Mouse (Mus musculus) yolk sac, embryonic 10.5 days (tissue): ENCODE measurements around the gene Fam92b.

Experiments used
- DNase-seq: peaks from one replicate; pipeline ENCODE4 v3.0.0-alpha.2; 2017; ENCODE audit warnings: low spot score

Gene Fam92b

DNA sequence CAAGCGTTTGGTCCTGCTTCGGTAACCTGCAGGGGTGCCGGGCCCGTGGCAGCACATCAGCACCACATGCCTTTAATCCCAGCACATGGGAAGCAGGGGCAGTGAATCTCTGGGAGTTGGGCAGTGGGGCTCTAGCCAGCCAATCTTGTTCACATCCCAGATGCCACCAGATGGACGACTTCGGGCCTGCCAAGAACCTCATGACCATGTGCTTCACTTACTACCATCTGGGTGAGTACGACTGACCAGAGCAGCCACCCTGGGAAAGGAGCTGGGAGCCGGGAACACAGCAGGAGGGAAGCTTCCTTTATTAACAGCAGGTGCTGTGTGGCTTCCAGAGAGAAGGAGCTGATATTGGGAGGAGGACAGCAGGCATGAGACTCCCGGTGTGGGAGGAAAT lies 26.1 kb downstream of the Fam92b start:
- no peak for DNase-seq

GRCm38 (mm10) chr8:120150028-120150427 lies 27.2 kb downstream of the Fam92b start:
- DNase-seq: no peak

GRCm38 (mm10) chr8:120146051-120146450 lies 31.2 kb downstream of the Fam92b start:
- no peak for DNase-seq

- DNase-seq: no peak
Measured at GRCm38 (mm10) chr8:120144652-120145301, 32.5 kb downstream of the Fam92b start.

DNA sequence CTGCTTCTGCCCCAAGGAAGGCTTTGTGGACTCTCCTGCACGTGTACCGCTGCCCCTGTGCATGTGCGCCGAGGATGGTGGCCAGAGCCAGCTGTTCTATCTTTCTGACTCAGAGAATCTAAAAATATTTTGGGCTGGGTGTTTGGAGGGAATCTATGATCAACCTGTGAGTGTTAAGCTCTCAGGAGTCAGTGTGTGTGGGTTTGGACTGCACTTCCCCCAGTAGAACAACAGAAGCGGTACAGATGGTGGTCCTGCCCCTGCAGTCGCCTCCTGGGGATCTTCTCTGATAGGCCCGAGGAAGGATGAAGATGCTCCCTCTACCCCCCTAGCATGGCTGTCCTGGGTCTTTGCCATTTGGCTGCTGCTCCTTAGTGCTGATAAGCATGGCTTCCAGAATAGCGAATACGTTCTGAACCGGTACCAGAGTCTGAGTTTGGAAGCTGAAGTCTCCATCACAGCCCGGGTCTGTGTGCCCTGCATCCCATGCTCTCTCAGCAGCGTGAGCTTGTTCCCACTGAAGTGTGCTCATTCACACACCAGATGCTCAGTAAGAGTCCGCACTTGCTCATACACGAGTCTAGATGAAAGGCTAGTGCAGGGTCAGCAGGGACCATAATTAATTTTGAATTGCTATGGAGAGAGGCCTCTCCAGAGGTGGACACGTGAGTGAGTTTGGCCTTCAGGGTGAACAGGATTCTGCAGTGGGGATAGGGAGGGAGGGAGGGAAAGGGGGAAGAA lies 33.2 kb downstream of the Fam92b start:
- no peak for DNase-seq

DNA sequence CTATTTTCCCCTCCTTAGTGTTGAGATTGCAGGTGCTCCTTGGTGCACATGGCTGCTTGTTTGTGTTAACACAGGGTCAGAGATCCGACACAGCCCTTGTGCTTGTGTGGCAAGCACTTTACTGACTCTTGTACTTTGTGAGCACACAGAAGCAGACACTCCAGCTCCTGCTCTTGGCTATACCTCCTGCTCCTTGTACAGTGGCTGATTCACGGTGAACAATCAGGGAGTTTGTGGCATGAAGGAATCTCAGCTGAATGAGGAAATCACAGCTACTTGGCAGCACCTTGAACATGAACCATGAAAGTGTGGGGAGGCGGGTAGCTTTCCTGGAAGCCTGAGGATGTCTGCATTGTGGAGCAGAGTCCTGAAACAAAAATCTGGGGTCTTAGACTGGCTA lies 36.5 kb downstream of the Fam92b start:
- no peak for DNase-seq

GRCm38 (mm10) chr8:120138958-120139357 lies 38.3 kb downstream of the Fam92b start:
- DNase-seq: no peak

DNA sequence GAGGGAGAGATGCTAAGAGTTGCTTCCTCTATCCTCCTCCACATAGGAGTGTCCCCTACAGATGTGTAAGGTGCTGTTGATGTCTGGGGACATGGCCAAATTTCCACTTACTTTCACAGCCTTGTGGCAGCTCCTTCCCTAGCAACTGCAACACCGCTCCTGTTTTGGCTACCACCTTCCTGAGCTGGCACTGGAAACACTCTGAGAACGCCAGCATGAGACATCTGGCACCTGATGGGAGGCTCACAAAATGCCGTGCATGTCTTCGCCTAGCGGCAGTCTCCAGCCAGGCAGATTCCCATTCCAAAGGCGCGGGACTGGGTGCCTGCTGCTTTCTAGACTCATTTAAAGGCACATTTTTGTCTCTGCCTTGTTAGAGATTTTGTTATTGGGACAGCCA lies 40.6 kb downstream of the Fam92b start:
- no peak for DNase-seq

DNA sequence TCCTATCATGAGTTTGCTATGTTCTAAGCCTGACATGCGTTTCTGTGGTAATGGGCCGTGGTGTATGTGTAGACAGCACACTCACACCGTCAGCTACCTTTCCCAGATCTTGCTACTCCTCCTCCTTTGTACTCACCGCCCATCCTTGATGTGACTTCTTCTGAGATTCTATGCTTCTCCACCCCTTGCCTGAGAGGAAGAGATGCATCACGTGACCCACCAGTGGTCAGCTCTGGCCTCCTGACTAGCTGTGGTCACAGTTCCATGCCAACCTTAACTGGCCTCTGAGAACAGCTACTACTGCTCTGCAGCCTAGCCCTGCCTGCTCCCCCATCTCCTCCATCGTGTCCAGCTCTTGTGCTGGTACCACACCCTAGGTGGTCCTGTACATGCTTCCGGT lies 41.6 kb downstream of the Fam92b start:
- no peak for DNase-seq

- no peak for DNase-seq
Measured at GRCm38 (mm10) chr8:120133169-120133568, 44.1 kb downstream of the Fam92b start.

GRCm38 (mm10) chr8:120131158-120131557 lies 46.1 kb downstream of the Fam92b start:
- DNase-seq: no peak

GRCm38 (mm10) chr8:120129547-120129946 lies 47.7 kb downstream of the Fam92b start:
- no peak for DNase-seq

DNA sequence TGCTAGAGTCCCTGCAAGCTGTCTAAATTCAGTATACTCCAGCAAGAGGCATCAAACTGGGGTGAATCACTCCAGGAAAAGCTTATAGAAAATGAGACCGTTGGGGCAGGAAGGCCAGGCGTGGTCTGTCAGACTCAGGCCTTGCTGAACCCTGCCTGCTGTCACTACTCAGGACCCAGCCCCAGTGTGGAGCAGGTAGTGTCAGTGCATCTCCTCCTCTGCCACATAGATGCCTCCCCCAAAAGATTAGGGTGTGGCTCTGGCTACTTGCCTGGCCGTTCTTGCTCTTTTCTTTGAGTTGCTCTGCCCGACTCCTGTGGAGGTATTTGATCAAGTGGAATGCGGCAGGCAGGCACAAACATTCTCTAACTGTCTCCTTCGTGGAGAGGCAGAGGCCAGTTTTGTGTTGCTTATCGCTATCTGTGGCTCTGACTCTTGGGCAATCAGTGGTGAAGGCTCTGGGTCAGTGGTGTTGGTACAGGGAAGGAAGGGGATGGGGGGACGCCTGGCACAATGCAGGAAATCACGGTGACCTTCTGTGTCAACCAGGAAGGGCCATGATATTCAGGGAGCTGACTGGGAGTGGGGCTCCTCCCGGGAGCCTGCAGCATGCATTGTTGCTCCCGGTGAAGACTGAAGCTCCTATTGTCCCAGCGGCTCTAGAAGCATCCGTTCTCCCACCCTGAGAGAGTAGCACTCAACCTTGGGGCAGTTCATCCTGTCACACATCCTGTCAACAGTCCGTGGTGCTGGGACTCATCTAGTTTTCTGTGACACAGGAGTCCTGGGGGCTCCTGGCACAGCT lies 50.7 kb downstream of the Fam92b start:
- DNase-seq: peak; percentile 11

GRCm38 (mm10) chr8:120124836-120125389 lies 52.4 kb downstream of the Fam92b start:
- DNase-seq: no peak

DNA sequence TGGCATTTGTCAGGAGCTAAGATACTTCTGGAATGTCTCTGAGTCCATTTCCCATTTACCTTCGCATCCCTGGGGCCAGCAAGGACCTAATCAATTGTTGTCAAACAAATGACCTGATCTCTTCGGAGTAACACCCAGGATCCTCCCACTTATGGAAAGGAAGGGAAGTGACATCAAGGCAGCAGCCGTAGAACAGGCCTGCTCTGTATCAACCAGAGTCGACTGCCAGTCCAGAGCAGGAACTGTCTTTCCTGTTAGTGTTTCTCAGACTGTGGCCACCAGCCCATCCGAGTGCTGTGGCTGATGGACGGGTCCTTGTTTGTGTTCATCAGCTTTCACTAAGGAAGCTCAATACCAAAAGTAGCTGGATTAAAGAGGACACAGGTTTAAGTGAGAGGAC lies 53.0 kb downstream of the Fam92b start:
- no peak for DNase-seq

DNA sequence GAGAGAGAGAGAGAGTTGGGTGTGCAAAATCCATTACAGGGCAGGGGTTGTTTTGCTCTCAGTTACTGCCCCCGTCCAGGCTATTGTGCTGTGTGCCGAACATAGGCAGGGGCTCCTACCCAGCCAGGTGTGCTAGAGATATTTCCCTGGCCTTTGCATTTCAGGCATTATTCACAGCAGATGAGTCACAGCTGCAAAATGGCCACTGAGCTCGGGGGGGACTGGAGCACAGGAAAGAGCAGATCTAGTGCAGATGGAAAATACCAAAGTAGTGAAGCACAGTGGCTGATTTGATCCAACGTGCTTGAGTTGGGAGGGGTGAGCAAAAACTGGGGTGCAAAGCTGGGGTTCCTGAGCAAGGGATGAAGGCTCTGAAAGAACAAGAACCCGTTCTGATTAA lies 56.3 kb downstream of the Fam92b start:
- DNase-seq: no peak

DNA sequence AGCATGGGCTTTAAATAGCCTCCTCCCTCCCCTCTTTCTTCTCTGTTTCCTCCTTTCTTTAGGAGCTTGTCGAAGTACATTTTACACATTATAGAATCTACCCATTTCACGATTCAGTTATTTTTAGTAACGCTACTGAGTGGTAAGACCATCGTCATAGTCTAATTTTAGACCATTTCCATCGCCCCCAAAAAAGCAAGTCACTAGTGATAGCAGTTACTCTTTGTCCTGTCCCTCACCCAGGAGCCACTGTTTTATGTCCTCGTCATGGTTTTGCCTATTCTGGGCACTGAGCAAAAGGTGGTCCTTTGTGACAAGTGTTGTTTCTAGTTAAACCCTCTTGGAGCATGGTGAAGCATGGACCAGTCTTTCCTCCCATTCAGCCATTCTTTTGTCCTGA lies 57.3 kb downstream of the Fam92b start:
- no peak for DNase-seq

DNA sequence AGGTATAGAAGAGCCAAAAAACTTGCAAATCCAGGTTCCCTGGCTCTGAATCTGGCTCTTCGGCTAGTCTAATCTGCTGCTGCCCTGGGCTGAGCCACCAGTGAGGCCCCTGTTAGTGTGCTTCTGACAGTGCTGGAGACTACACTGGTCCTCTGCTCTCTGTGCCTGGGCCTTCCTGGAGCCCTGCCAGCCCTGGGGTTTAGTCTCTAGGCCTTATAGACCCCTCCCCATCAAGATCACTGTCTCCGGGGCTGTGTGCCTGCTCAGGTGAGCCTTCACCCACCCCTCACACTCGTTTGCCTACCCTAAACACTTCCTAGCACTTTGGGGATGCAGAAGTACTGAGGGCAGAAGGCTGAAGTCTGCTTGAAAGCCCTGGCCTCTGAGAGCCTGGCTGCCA lies 57.8 kb downstream of the Fam92b start:
- no peak for DNase-seq

- DNase-seq: no peak
Measured at GRCm38 (mm10) chr8:120118847-120119246, 58.4 kb downstream of the Fam92b start.

DNA sequence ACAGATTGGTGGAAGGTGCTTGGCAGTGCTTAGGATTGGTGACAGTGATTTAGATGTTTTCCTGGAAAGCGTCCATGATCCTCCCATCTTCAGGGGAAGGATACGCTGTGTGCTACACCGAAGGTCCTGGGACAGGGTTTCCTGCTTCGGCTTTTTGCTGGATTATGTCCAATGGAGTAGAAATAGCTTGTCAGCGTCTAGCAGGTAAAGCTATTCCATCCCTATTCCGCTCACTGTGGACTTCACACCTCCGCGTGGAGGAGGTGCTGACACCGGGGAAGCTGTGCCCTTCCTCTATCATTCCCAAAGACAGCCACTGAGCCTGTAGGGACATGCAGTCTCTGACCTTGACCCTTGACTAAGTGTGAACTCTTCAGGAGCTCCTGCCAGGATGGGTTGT lies 59.1 kb downstream of the Fam92b start:
- no peak for DNase-seq

DNA sequence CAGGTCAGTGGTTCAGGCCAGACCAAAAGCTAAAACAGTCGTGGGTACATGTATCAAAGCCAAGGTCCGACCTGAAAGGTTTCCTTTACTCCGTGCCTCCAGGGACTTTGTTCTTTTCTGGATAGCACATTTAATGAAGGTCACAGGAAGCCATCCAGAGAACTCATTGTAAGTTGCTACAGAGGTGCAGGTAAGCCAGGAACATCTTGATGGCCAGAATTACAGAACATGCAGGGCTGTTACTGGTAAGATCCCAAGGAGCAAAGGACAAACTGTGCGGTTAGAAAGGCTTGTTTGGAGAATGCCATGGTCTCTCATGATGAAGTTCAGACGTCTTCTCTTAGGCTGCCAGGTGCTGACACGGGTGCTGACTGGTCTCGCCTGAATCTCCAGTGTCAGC lies 60.7 kb downstream of the Fam92b start:
- no peak for DNase-seq
